Mouse (Mus musculus): Measurements from ENCODE around the gene Dph2. TPM values are rescaled to one million over a fixed set of nuclear protein-coding genes. Genes with fewer than 3 reads are reported as not detected.

Gene Dph2
- total RNA-seq, 4 experiments from 2014 or later = 9.5 to 12.0 (median 10.7) TPM

- no peak for DNase-seq (ENCODE audit: low spot score in 2 of 2)
These were observed 50.3 kb downstream of the Dph2 start for GRCm38 (mm10) chr4:117841566-117841965.

- no peak for DNase-seq (ENCODE audit: low spot score in 2 of 2)
These were observed 51.0 kb downstream of the Dph2 start for GRCm38 (mm10) chr4:117840821-117841220.

GRCm38 (mm10) chr4:117839366-117839765 lies 52.5 kb downstream of the Dph2 start:
- DNase-seq (ENCODE audit: low spot score in 2 of 2) = no peak

Other genes with a start within 250 kb of the Dph2 start
- gene Dmap1, start 209.8 kb downstream of the Dph2 start, total RNA-seq (2022) = 10 to 100 TPM; 39.4 to 44.3 (median 41.7) TPM
- not detected for gene Gm12845, start 167.6 kb downstream of the Dph2 start, total RNA-seq (2022)
- not detected for gene Klf17, start 126.4 kb downstream of the Dph2 start, total RNA-seq (2022)
- gene Slc6a9, start 57.5 kb downstream of the Dph2 start, total RNA-seq (2022) = 10 to 100 TPM; 56.1 to 61.2 (median 58.5) TPM
- gene Ccdc24, start 19.5 kb downstream of the Dph2 start, total RNA-seq (2022) = under 1 TPM; 0.33 to 0.94 (median 0.67) TPM
- 10 to 100 TPM; 73.0 to 85.0 (median 79.7) TPM for gene B4galt2, start 8.5 kb downstream of the Dph2 start, total RNA-seq (2022)
- 100 to 1,000 TPM; 386 to 441 (median 416) TPM for gene Atp6v0b, start 4.7 kb downstream of the Dph2 start, total RNA-seq (2022)
- gene Ipo13, start 23.0 kb upstream of the Dph2 start, total RNA-seq (2022) = 100 to 1,000 TPM; 122 to 133 (median 124) TPM
- gene Artn, start 37.7 kb upstream of the Dph2 start, total RNA-seq (2022) = 1 to 10 TPM; 2.1 to 3.4 (median 2.4) TPM
- gene St3gal3, start 242.9 kb upstream of the Dph2 start, total RNA-seq (2022) = 10 to 100 TPM; 42.0 to 46.8 (median 44.5) TPM